16 mouse cellular contexts compared by ENCODE assay signal in the genomic region with DNA sequence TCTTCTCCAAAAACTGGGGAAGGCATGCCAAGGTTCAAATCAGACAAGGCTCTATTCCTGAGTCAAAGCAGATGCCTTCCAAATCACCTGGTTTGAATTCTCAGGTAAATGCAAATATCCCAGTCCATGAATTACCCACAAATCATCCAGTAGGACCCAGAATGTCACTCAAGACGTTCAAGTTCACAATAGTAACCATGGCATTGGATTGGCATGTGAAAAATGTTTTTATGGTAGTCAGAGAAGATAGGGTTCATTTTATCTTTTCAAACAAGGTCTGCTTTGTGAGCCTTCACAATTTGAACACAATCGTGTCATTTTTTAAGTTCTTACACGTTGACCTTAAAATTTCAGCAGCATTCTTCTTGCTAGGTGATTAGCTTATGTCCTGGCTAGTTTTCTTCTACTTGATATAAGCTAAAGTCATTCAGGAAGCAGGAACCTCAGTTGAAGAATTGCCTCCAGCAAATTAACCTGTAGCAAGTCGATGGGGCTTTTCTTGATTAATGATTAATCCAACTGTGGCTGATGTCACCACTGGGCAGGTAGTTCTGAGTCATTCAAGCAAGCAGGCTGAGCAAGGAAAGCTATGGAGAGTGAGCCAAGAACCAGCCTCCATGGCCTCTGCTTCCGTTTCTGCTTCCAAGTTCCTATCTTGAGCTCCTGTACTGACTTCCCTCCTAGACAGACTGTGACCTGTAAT.
DNase-seq lines count a peak whose midpoint lies in the region; ATAC-seq lines count a peak whose summit lies in the region.
"Had no signal": no experiment of that assay in that cellular context is flagged by ENCODE, and none has a peak within 500 bp of the region (broad histone marks: within the 10 kb centered on the region; RNA-seq: fewer than 3 reads in every experiment).

No protein-coding gene starts in this region.

- no peaks in the 10 kb centered on the region for H3K36me3 ChIP-seq in lung, embryonic 15.5 days
- no peaks in the 10 kb centered on the region for H3K36me3 ChIP-seq in intestine, embryonic 16.5 days (ENCODE audit: control insufficient read depth, insufficient read depth, low read length)
- no peaks in the 10 kb centered on the region for H3K36me3 ChIP-seq in kidney, embryonic 16.5 days (ENCODE audit: insufficient read depth, low read length)
- no peaks in the 10 kb centered on the region for H3K36me3 ChIP-seq in stomach, embryonic 15.5 days
- H3K36me3 ChIP-seq: embryonic facial prominence, embryonic 12.5 days; hindbrain, embryonic 15.5 days; liver, embryonic 13.5 days had no signal

- no peak overlapping the region for H3K4me2 ChIP-seq in lung, embryonic 15.5 days
- H3K4me2 ChIP-seq in intestine, embryonic 16.5 days (ENCODE audit: low read depth, low read length), result no peak overlapping the region
- no peak overlapping the region for H3K4me2 ChIP-seq in kidney, embryonic 16.5 days (replicated peaks; ENCODE audit: low read depth, low read length)
- H3K4me2 ChIP-seq in stomach, embryonic 15.5 days, result no peak overlapping the region
- H3K4me2 ChIP-seq: embryonic facial prominence, embryonic 12.5 days; hindbrain, embryonic 15.5 days; liver, embryonic 13.5 days had no signal

- 0 out of 2 replicates have a peak, but pooled peaks cover 4% of the 10 kb centered on the region for H3K4me1 ChIP-seq in lung, embryonic 15.5 days
- peaks cover 8% of the 10 kb centered on the region; the same call in 1 of the 2 replicates for H3K4me1 ChIP-seq in intestine, embryonic 16.5 days (ENCODE audit: control insufficient read depth, insufficient read depth, low read length)
- H3K4me1 ChIP-seq in kidney, embryonic 16.5 days (ENCODE audit: insufficient read depth, low read length), result peaks cover 18% of the 10 kb centered on the region
- no peaks in the 10 kb centered on the region for H3K4me1 ChIP-seq in stomach, embryonic 15.5 days
- H3K4me1 ChIP-seq: liver, embryonic 13.5 days; megakaryocyte, embryonic 14.5 days had no signal

- no peaks in the 10 kb centered on the region for H3K27me3 ChIP-seq in lung, embryonic 15.5 days
- no peaks in the 10 kb centered on the region for H3K27me3 ChIP-seq in intestine, embryonic 16.5 days (replicated peaks; ENCODE audit: control insufficient read depth, insufficient read depth, low read length)
- H3K27me3 ChIP-seq in kidney, embryonic 16.5 days (ENCODE audit: insufficient read depth, low read length), result no peaks in the 10 kb centered on the region
- H3K27me3 ChIP-seq in stomach, embryonic 15.5 days (replicated peaks), result no peaks in the 10 kb centered on the region
- H3K27me3 ChIP-seq: embryonic facial prominence, embryonic 12.5 days; hindbrain, embryonic 15.5 days; liver, embryonic 13.5 days; megakaryocyte, embryonic 14.5 days had no signal

- peak; percentile 67; the same call in 1 of the 2 replicates for ATAC-seq in lung, embryonic 15.5 days (ENCODE audit: borderline replicate concordance, extremely low read depth, low FRiP score, low TSS enrichment)
- peak; percentile 94 for ATAC-seq in intestine, embryonic 16.5 days
- ATAC-seq in kidney, embryonic 16.5 days (ENCODE audit: low FRiP score, low TSS enrichment), result peak; percentile 92
- ATAC-seq in stomach, embryonic 15.5 days (ENCODE audit: insufficient read depth, low FRiP score, low read depth), result peak; percentile 88

- peak overlapping the region; percentile 24 for H3K27ac ChIP-seq in lung, embryonic 15.5 days
- peak overlapping the region; percentile 57; the same call in 1 of the 2 replicates for H3K27ac ChIP-seq in intestine, embryonic 16.5 days (ENCODE audit: low read length)
- peak overlapping the region; percentile 66 for H3K27ac ChIP-seq in kidney, embryonic 16.5 days (ENCODE audit: low read length)
- peak overlapping the region; percentile 64; the same call in 1 of the 2 replicates for H3K27ac ChIP-seq in stomach, embryonic 15.5 days
- H3K27ac ChIP-seq: embryonic facial prominence, embryonic 12.5 days; hindbrain, embryonic 15.5 days; liver, embryonic 13.5 days had no signal

- WGBS in lung, embryonic 15.5 days, result 36% methylated on average over 5 of the region's 5 CpGs
- WGBS in intestine, embryonic 16.5 days, result 45% methylated on average over 5 of the region's 5 CpGs
- 47% methylated on average over 5 of the region's 5 CpGs for WGBS in kidney, embryonic 16.5 days
- WGBS in stomach, embryonic 15.5 days, result 46% methylated on average over 5 of the region's 5 CpGs

- H3K9ac ChIP-seq in lung, embryonic 15.5 days, result no peak overlapping the region
- H3K9ac ChIP-seq in intestine, embryonic 16.5 days (ENCODE audit: low read depth, low read length), result no peak overlapping the region
- H3K9ac ChIP-seq in kidney, embryonic 16.5 days (replicated peaks; ENCODE audit: low read length), result no peak overlapping the region
- no peak overlapping the region for H3K9ac ChIP-seq in stomach, embryonic 15.5 days
- H3K9ac ChIP-seq: embryonic facial prominence, embryonic 12.5 days; hindbrain, embryonic 15.5 days; liver, embryonic 13.5 days had no signal

- DNase-seq in lung, postnatal 4 days, result no peak
- no peak for DNase-seq in left cerebral cortex, adult 18-20 months (ENCODE audit: low spot score in 2 of 2)
- no peak for DNase-seq in adipocyte (ENCODE audit: low spot score)
- no peak for DNase-seq in right cerebral cortex, postnatal 25 days
- DNase-seq: cerebellum, adult 11 months; gastrocnemius, postnatal 14 days; heart, postnatal 10 days; layer of hippocampus, adult 9-11 months; liver, embryonic 13.5 days had no signal

- no peak overlapping the region for H3K4me3 ChIP-seq in lung, embryonic 15.5 days
- no peak overlapping the region for H3K4me3 ChIP-seq in intestine, embryonic 16.5 days (ENCODE audit: low read length)
- H3K4me3 ChIP-seq in kidney, embryonic 16.5 days (ENCODE audit: low read length), result no peak overlapping the region
- H3K4me3 ChIP-seq in stomach, embryonic 15.5 days (replicated peaks), result no peak overlapping the region
- H3K4me3 ChIP-seq: embryonic facial prominence, embryonic 12.5 days; hindbrain, embryonic 15.5 days; liver, embryonic 13.5 days; megakaryocyte, embryonic 14.5 days had no signal

- H3K9me3 ChIP-seq in lung, embryonic 15.5 days, result no peaks in the 10 kb centered on the region
- H3K9me3 ChIP-seq in intestine, embryonic 16.5 days (ENCODE audit: control insufficient read depth, low read length), result no peaks in the 10 kb centered on the region
- no peaks in the 10 kb centered on the region for H3K9me3 ChIP-seq in kidney, embryonic 16.5 days (ENCODE audit: low read length)
- no peaks in the 10 kb centered on the region for H3K9me3 ChIP-seq in stomach, embryonic 15.5 days
- H3K9me3 ChIP-seq: embryonic facial prominence, embryonic 12.5 days; hindbrain, embryonic 15.5 days; liver, embryonic 13.5 days; megakaryocyte, embryonic 14.5 days had no signal
